Mouse (Mus musculus): ENCODE results near the gene Slc35f4. TPM values are rescaled to one million over a fixed set of nuclear protein-coding genes. Genes with fewer than 3 reads are reported as not detected.

Slc35f4 gene
- polyA plus RNA-seq, 1 experiment from 2014 or later: 0.19 TPM

DNA sequence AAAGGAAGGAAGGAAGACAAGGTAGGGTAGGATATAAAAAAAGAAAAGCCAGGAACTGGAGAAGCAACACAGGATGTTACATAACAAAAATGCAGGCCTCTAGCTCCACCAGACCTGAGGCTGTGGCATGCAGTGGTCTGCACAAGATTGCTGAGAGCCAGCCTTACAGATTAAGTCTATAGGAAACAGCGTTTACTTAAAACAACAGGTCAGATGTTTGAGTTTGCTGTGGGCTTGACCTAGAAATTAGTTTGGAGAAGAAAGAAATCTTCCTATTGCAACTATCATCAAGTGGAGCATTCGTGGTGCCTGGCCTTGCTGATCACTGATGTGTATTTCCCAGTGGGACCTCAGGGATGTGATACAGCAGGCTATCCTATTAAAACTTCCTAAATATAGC is 64.1 kb downstream of the Slc35f4 start:
- Histone ChIP-seq H3K9ac (no peak overlapping the region), H3K36me3 (no peaks in the 10 kb centered on the region), H3K9me3 (no peaks in the 10 kb centered on the region), H3K4me1 (no peaks in the 10 kb centered on the region), H3K27me3 (replicated peaks) (no peaks in the 10 kb centered on the region), H3K4me2 (no peak overlapping the region), H3K27ac (no peak overlapping the region), H3K4me3 (replicated peaks) (no peak overlapping the region)
- 69% methylated on average over 2 of the region's 2 CpGs for WGBS
- no peak for ATAC-seq (ENCODE audit: insufficient read depth, low FRiP score, low read depth)

DNA sequence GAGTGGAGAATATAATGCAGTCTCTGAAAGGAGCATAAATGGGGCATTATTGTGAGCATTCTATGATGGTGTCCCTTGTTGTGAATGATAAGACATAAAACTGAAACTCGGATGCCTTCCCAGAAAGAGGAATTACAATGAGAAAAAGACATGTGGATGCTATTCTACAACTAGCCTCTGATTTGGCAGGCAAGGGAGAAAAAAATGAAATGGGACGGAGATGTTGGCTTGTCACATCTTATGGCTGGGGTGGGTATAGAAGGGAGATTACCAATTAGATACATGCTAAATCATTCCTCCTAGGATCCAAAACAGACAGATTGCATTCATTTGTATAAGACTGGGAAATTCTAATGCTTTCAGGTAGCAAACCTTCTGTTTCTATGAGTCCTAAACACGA is 65.0 kb downstream of the Slc35f4 start:
- 70% methylated on average over 3 of the region's 3 CpGs for WGBS

DNA sequence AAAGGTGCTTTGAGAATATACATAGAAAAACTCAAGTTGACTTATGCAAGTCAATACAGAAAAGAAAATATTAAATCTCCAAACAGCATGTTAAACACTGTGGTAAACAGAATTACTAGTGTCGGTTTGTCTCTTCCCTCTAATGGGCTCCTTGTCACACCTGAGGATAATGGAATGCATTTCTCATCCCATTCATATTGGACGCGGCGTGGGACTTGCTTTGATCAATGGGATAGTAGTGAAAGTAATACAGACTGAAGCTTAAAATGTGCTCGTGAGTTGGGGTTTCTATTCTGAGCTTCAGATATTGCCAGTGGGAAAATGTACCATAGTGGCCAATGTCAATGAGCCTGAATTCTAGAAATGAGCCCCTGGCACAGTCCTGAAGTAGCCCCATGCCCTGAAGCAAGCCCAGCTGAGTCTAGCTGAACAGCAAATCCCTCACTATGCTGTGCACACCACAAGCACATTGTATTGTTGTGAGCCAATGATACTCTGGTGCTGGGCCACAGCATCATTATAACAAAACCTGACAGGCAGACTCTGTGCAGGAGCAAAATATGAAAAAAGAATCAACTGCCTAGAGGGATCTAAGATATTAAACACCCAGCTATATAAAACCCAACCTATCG is 71.4 kb downstream of the Slc35f4 start:
- H3K4me1 ChIP-seq: no peaks in the 10 kb centered on the region
- no peaks in the 10 kb centered on the region for H3K36me3 ChIP-seq
- H3K9me3 ChIP-seq: no peaks in the 10 kb centered on the region
- no peak overlapping the region for H3K27ac ChIP-seq
- no peaks in the 10 kb centered on the region for H3K27me3 ChIP-seq (replicated peaks)
- no peak overlapping the region for H3K4me2 ChIP-seq
- no peak overlapping the region for H3K9ac ChIP-seq
- ATAC-seq (ENCODE audit: insufficient read depth, low FRiP score, low read depth): no peak
- H3K4me3 ChIP-seq (replicated peaks): no peak overlapping the region
- WGBS: 75% methylated on average over 6 of the region's 6 CpGs

More for the DNA sequence above, 65.0 kb downstream of the Slc35f4 start:
- no peaks in the 10 kb centered on the region for H3K9me3 ChIP-seq
- H3K9ac ChIP-seq: no peak overlapping the region
- no peak for ATAC-seq (ENCODE audit: insufficient read depth, low FRiP score, low read depth)
- no peaks in the 10 kb centered on the region for H3K4me1 ChIP-seq
- no peak overlapping the region for H3K4me3 ChIP-seq (replicated peaks)
- no peak overlapping the region for H3K27ac ChIP-seq
- no peaks in the 10 kb centered on the region for H3K27me3 ChIP-seq (replicated peaks)
- no peaks in the 10 kb centered on the region for H3K36me3 ChIP-seq
- H3K4me2 ChIP-seq: no peak overlapping the region

DNA sequence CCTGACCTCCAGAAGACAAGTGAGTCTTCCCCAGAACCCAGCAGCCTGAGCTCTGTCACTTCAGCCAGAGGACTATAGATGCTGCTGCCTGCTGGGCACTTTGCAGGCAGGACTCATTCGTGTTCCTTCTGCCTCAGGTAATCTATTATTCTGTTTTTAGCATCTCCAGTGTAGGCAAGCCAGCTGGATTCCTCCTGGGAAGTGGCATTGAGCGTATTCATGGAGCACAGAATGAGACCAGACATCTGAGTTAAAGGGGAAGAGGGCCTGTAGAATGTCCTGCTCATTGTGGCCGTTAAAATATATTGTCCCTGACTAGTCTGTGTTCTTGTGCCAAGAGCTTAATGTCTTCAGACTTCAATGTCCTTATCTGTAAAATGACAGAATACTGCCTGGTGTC is 72.1 kb downstream of the Slc35f4 start:
- H3K27ac ChIP-seq: no peak overlapping the region
- H3K9ac ChIP-seq: no peak overlapping the region
- ATAC-seq (ENCODE audit: insufficient read depth, low FRiP score, low read depth): no peak
- no peak overlapping the region for H3K4me2 ChIP-seq
- no peaks in the 10 kb centered on the region for H3K36me3 ChIP-seq
- no peaks in the 10 kb centered on the region for H3K27me3 ChIP-seq (replicated peaks)
- no peaks in the 10 kb centered on the region for H3K9me3 ChIP-seq
- no peaks in the 10 kb centered on the region for H3K4me1 ChIP-seq
- WGBS: 42% methylated on average over 3 of the region's 3 CpGs
- H3K4me3 ChIP-seq (replicated peaks): no peak overlapping the region

DNA sequence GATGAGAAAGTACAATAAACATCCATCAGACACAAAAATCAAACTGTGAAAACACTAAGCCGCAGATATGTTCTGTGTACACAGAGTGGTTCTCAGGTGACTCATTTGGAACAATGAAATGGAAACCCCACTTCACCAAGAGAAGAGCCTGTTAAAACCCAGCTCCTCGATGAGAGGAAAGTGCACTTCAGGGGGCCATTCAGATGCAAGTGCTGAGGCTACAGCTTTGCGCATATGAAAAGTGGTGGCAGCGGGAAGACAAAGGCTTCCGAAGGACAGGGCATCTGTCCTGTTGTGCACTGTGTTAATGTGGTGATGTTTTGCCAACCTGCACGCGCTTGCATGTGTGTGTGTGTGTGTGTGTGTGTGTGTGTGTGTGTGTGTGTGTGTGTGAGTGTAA is 78.2 kb downstream of the Slc35f4 start:
- H3K4me1 ChIP-seq: no peaks in the 10 kb centered on the region
- H3K4me3 ChIP-seq (replicated peaks): no peak overlapping the region
- no peak for ATAC-seq (ENCODE audit: insufficient read depth, low FRiP score, low read depth)
- H3K36me3 ChIP-seq: no peaks in the 10 kb centered on the region
- no peaks in the 10 kb centered on the region for H3K9me3 ChIP-seq
- H3K4me2 ChIP-seq: no peak overlapping the region
- H3K9ac ChIP-seq: no peak overlapping the region
- no peak overlapping the region for H3K27ac ChIP-seq
- H3K27me3 ChIP-seq (replicated peaks): no peaks in the 10 kb centered on the region
- 40% methylated on average over 7 of the region's 7 CpGs for whole genome bisulfite sequencing

DNA sequence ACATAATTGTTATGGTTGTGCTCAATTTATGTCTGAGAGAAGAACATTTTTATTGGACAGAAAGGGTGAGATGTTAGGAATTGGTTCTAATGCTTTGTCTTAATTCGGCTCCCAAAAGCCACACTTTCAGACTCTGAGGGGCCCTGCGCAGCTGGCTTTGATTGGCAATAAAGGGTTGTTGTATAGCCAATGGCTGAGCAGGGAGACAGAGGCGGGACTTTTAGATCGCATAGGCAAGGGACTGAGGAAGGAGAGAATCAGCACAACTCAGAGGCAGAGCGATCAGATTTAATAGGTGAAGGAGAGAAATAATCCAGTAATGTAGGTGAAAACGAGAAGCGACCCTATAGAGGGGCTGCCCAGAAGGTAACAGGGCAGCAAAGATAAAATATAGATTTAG is 79.4 kb downstream of the Slc35f4 start:
- no peak overlapping the region for H3K4me3 ChIP-seq (replicated peaks)
- 42% methylated on average over 7 of the region's 7 CpGs for WGBS

DNA sequence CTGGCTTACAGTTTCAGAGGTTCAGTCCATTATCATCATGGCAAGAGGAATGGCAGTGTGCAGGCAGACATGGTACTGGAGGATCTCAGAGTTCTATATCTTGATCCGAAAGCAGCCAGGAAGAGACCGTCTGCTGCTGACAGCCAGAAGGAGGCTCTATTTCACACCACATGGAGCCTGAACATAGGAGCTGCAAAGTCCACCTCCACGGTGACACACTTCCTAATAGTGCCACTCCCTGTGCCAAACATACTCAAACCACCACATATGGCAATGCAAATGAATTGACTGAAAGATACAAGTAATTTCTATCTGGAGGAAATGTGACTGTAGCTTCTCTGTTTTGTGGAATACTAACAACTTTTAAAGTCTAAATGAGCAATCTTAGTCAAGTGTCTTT is 89.0 kb downstream of the Slc35f4 start:
- Histone ChIP-seq H3K9ac (no peak overlapping the region), H3K4me3 (replicated peaks) (no peak overlapping the region), H3K9me3 (no peaks in the 10 kb centered on the region), H3K4me1 (no peaks in the 10 kb centered on the region), H3K36me3 (no peaks in the 10 kb centered on the region), H3K27ac (no peak overlapping the region), H3K27me3 (replicated peaks) (no peaks in the 10 kb centered on the region), H3K4me2 (no peak overlapping the region)
- 88% methylated on average over 3 of the region's 3 CpGs for WGBS
- ATAC-seq (ENCODE audit: insufficient read depth, low FRiP score, low read depth): no peak

More for the DNA sequence above, 79.4 kb downstream of the Slc35f4 start:
- Histone ChIP-seq H3K9ac (no peak overlapping the region), H3K4me1 (no peaks in the 10 kb centered on the region), H3K9me3 (no peaks in the 10 kb centered on the region), H3K36me3 (no peaks in the 10 kb centered on the region), H3K27me3 (replicated peaks) (no peaks in the 10 kb centered on the region), H3K27ac (no peak overlapping the region), H3K4me2 (no peak overlapping the region)
- no peak for ATAC-seq (ENCODE audit: insufficient read depth, low FRiP score, low read depth)

DNA sequence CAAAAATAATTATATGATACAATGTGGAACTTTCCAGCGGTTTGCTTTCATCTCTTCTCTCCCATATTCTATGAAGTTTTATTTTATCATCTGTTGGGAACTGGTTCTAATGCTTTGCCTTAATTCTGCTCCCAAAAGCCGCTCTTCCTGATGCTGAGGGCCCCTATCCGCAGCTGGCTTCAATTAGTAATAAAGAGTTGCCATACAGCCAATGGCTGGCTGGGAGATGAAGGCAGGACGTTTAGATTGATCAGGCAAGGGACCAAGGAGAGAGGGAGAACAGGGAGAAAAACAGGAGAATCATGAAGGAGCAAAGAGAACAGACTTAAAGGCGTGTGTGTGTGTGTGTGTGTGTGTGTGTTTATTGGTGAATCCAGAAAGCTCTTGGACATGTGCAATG is 94.0 kb downstream of the Slc35f4 start:
- Histone ChIP-seq H3K36me3 (no peaks in the 10 kb centered on the region), H3K27me3 (replicated peaks) (no peaks in the 10 kb centered on the region), H3K4me2 (no peak overlapping the region), H3K9me3 (no peaks in the 10 kb centered on the region), H3K4me1 (no peaks in the 10 kb centered on the region), H3K4me3 (replicated peaks) (no peak overlapping the region), H3K9ac (no peak overlapping the region), H3K27ac (no peak overlapping the region)
- ATAC-seq (ENCODE audit: insufficient read depth, low FRiP score, low read depth): no peak
- 84% methylated on average over 5 of the region's 5 CpGs for WGBS

DNA sequence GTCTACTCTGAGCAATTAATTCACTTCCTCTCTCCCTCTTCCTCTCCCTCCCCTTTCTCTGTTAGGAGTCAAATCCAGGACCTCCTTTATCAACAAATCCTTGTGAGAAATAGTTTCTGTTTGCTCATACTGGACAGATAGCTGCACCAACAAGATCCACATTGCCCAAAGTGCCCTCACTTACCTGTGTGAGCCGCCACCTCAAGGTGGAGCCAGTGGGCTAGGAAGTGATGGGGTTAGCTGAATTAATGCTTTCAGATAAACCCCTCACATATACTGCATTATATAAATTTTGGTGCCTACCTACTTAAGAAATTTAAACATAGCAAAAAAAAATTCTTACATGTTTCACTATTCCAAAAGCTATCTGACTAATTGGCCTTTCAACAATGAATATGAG is 133.4 kb downstream of the Slc35f4 start:
- no peak for ATAC-seq (ENCODE audit: insufficient read depth, low FRiP score, low read depth)
- Histone ChIP-seq H3K4me3 (replicated peaks) (no peak overlapping the region), H3K4me2 (no peak overlapping the region), H3K4me1 (no peaks in the 10 kb centered on the region), H3K27me3 (replicated peaks) (no peaks in the 10 kb centered on the region), H3K27ac (no peak overlapping the region), H3K9me3 (no peaks in the 10 kb centered on the region), H3K9ac (no peak overlapping the region), H3K36me3 (no peaks in the 10 kb centered on the region)
- 39% methylated on average over 1 of the region's 1 CpGs for WGBS

DNA sequence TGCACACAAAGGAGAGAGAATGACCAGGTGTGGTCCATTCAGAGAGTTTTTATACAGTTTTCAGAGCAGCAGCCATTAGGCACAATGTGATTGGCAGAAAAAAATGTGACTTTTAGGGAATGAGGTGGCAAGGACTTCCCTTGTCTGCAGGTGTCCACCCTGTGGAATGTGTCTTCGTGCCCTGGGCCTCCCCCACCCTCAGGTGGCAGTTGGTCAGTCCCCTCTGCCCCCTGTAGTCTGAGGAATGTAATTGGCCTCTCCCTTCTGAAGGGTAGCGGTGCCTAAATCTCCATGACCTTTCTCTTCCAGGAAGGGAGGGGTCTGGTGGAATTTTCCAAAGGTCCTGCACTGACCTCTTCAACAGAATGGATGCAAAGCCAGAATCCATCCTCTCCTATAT is 163.7 kb downstream of the Slc35f4 start:
- no peak for ATAC-seq (ENCODE audit: insufficient read depth, low FRiP score, low read depth)
- 75% methylated on average over 2 of the region's 2 CpGs for WGBS
- Histone ChIP-seq H3K4me1 (no peaks in the 10 kb centered on the region), H3K9ac (no peak overlapping the region), H3K4me2 (no peak overlapping the region), H3K27ac (no peak overlapping the region), H3K36me3 (no peaks in the 10 kb centered on the region), H3K4me3 (replicated peaks) (no peak overlapping the region), H3K9me3 (no peaks in the 10 kb centered on the region), H3K27me3 (replicated peaks) (no peaks in the 10 kb centered on the region)

DNA sequence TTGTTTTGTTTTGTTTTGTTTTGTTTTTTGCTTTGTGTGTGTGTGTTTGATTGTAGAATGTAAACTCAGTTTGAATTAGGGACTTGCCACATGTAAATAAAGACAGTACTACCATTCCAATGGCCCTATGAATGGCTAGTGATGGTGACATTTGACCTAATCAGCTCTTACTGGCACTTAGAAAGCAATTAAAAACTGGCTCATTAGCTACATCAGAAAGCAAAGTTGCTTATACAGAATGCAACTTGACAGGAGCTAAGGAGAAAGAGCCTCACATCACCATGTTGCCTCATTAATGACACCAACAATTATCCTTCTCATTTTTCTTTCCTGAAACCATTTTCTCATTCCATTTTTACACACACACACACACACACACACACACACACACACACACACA is 170.3 kb downstream of the Slc35f4 start:
- Histone ChIP-seq H3K9ac (no peak overlapping the region), H3K4me1 (no peaks in the 10 kb centered on the region), H3K4me2 (no peak overlapping the region), H3K27me3 (replicated peaks) (no peaks in the 10 kb centered on the region), H3K36me3 (no peaks in the 10 kb centered on the region), H3K9me3 (no peaks in the 10 kb centered on the region), H3K4me3 (replicated peaks) (no peak overlapping the region), H3K27ac (no peak overlapping the region)
- no peak for ATAC-seq (ENCODE audit: insufficient read depth, low FRiP score, low read depth)

DNA sequence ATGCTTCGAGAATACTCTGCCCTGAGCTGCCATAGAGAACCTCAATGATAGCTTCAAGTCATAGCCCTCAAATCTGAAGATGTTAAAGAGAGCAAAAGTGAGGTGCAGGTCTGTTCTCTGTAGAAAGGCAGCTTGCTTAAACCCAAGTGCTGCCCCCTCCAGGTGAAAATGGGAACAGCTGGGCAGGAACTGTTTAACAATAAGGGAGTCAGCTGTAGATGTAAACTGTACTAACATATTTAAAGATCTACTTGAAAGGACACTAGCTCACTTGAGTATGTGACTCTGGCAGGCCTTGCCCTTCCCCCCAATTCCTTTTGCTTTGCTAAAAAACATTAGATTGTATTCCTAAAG is 177.0 kb downstream of the Slc35f4 start:
- H3K27ac ChIP-seq: no peak overlapping the region
- no peak for ATAC-seq (ENCODE audit: insufficient read depth, low FRiP score, low read depth)
- H3K9ac ChIP-seq: no peak overlapping the region
- H3K4me3 ChIP-seq (replicated peaks): no peak overlapping the region
- no peaks in the 10 kb centered on the region for H3K27me3 ChIP-seq (replicated peaks)
- H3K36me3 ChIP-seq: no peaks in the 10 kb centered on the region
- no peak overlapping the region for H3K4me2 ChIP-seq
- H3K9me3 ChIP-seq: no peaks in the 10 kb centered on the region
- H3K4me1 ChIP-seq: no peaks in the 10 kb centered on the region
- 68% methylated on average over 1 of the region's 1 CpGs for WGBS

DNA sequence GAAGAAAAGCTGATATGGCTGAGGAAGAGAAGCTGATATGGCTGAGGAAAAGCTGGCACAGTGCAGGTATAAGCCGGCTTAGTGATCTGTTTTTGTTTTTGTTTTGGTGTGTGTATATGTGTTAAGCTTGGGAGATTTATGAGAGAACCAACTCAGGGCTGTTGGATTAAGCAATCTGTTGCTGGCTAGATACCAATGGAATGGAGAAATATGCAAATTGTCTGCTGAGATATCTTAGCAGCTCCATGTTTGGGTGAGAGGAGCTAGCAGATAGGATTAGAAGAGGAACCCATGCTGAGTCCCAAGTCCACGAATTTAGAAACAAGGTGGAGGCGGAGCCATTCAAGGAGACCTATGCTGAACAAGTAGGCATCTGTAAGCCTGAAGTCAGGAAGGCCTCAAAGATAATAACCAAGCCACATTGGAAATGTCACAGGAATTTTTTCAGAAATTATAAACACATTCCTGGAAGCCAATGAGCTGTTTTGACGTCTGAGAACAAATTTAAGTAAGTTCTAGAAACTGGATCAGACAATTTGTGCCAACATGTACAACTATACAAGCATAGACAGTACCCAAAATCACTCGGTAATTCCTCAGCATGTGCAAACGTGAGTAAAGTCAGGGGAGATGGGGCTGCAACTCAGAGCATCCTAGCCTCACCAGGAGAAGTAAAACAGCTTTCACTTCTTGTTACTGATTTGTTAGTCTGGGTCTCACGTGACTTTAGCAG is 177.5 kb downstream of the Slc35f4 start:
- H3K4me1 ChIP-seq: no peaks in the 10 kb centered on the region
- ATAC-seq (ENCODE audit: insufficient read depth, low FRiP score, low read depth): no peak
- 65% methylated on average over 7 of the region's 7 CpGs for WGBS

More for the DNA sequence above, 177.5 kb downstream of the Slc35f4 start:
- no peak overlapping the region for H3K4me2 ChIP-seq
- no peaks in the 10 kb centered on the region for H3K9me3 ChIP-seq
- no peak overlapping the region for H3K4me3 ChIP-seq (replicated peaks)
- no peaks in the 10 kb centered on the region for H3K27me3 ChIP-seq (replicated peaks)
- no peak overlapping the region for H3K27ac ChIP-seq
- no peaks in the 10 kb centered on the region for H3K36me3 ChIP-seq
- H3K9ac ChIP-seq: no peak overlapping the region
